Mouse (Mus musculus): Measurements from ENCODE around the gene Extl2. TPM values are rescaled to one million over a fixed set of nuclear protein-coding genes. Genes with fewer than 3 reads are reported as not detected.

The Extl2 gene
- 18.0 and 19.2 TPM in 2 replicates for total RNA-seq (2017)

- peak; percentile 52 to 58 for ATAC-seq (replicated peaks in 1 of 2; ENCODE audit: insufficient read depth in 1 of 2, low FRiP score in 2 of 2, low TSS enrichment in 1 of 2, low read depth in 1 of 2, poor library complexity in 2 of 2, severe bottlenecking in 2 of 2)
These were observed at the start of gene Extl2, which contains the start of gene Slc30a7 for GRCm38 (mm10) chr3:116006978-116007940. Gene Extl2 (plus strand): TSS chr3:116007462. Gene Slc30a7 (minus strand): TSS chr3:116007406.

GRCm38 (mm10) chr3:115961311-115962027 is 45.8 kb upstream of the Extl2 start:
- no peak for ATAC-seq (replicated peaks in 1 of 2; ENCODE audit: insufficient read depth in 1 of 2, low FRiP score in 2 of 2, low TSS enrichment in 1 of 2, low read depth in 1 of 2, poor library complexity in 2 of 2, severe bottlenecking in 2 of 2)

GRCm38 (mm10) chr3:115962028-115962415 is 45.2 kb upstream of the Extl2 start:
- no peak for ATAC-seq (replicated peaks in 1 of 2; ENCODE audit: insufficient read depth in 1 of 2, low FRiP score in 2 of 2, low TSS enrichment in 1 of 2, low read depth in 1 of 2, poor library complexity in 2 of 2, severe bottlenecking in 2 of 2)

GRCm38 (mm10) chr3:115963597-115963996 is 43.7 kb upstream of the Extl2 start:
- no peak for ATAC-seq (replicated peaks in 1 of 2; ENCODE audit: insufficient read depth in 1 of 2, low FRiP score in 2 of 2, low TSS enrichment in 1 of 2, low read depth in 1 of 2, poor library complexity in 2 of 2, severe bottlenecking in 2 of 2)

GRCm38 (mm10) chr3:115964071-115964470 is 43.2 kb upstream of the Extl2 start:
- ATAC-seq (replicated peaks in 1 of 2; ENCODE audit: insufficient read depth in 1 of 2, low FRiP score in 2 of 2, low TSS enrichment in 1 of 2, low read depth in 1 of 2, poor library complexity in 2 of 2, severe bottlenecking in 2 of 2): no peak

- ATAC-seq (replicated peaks in 1 of 2; ENCODE audit: insufficient read depth in 1 of 2, low FRiP score in 2 of 2, low TSS enrichment in 1 of 2, low read depth in 1 of 2, poor library complexity in 2 of 2, severe bottlenecking in 2 of 2): no peak
These were observed 38.3 kb upstream of the Extl2 start for GRCm38 (mm10) chr3:115968745-115969530.

- ATAC-seq (replicated peaks in 1 of 2; ENCODE audit: insufficient read depth in 1 of 2, low FRiP score in 2 of 2, low TSS enrichment in 1 of 2, low read depth in 1 of 2, poor library complexity in 2 of 2, severe bottlenecking in 2 of 2): no peak
These were observed 36.0 kb upstream of the Extl2 start for GRCm38 (mm10) chr3:115971045-115971785.

- ATAC-seq (replicated peaks in 1 of 2; ENCODE audit: insufficient read depth in 1 of 2, low FRiP score in 2 of 2, low TSS enrichment in 1 of 2, low read depth in 1 of 2, poor library complexity in 2 of 2, severe bottlenecking in 2 of 2): no peak
These were observed 35.2 kb upstream of the Extl2 start for GRCm38 (mm10) chr3:115971891-115972646.

GRCm38 (mm10) chr3:115974228-115974627 is 33.0 kb upstream of the Extl2 start:
- no peak for ATAC-seq (replicated peaks in 1 of 2; ENCODE audit: insufficient read depth in 1 of 2, low FRiP score in 2 of 2, low TSS enrichment in 1 of 2, low read depth in 1 of 2, poor library complexity in 2 of 2, severe bottlenecking in 2 of 2)

- 0 out of 4 replicates have a peak, but pooled peaks of 1 of the 2 experiments have one; percentile 32 for ATAC-seq (replicated peaks in 1 of 2; ENCODE audit: insufficient read depth in 1 of 2, low FRiP score in 2 of 2, low TSS enrichment in 1 of 2, low read depth in 1 of 2, poor library complexity in 2 of 2, severe bottlenecking in 2 of 2)
These were observed 32.3 kb upstream of the Extl2 start for GRCm38 (mm10) chr3:115974995-115975394.

- ATAC-seq (replicated peaks in 1 of 2; ENCODE audit: insufficient read depth in 1 of 2, low FRiP score in 2 of 2, low TSS enrichment in 1 of 2, low read depth in 1 of 2, poor library complexity in 2 of 2, severe bottlenecking in 2 of 2): no peak
These were observed 28.3 kb upstream of the Extl2 start for GRCm38 (mm10) chr3:115979000-115979399.

GRCm38 (mm10) chr3:115983217-115983616 is 24.0 kb upstream of the Extl2 start:
- no peak for ATAC-seq (replicated peaks in 1 of 2; ENCODE audit: insufficient read depth in 1 of 2, low FRiP score in 2 of 2, low TSS enrichment in 1 of 2, low read depth in 1 of 2, poor library complexity in 2 of 2, severe bottlenecking in 2 of 2)

GRCm38 (mm10) chr3:115984653-115985052 is 22.6 kb upstream of the Extl2 start:
- ATAC-seq (replicated peaks in 1 of 2; ENCODE audit: insufficient read depth in 1 of 2, low FRiP score in 2 of 2, low TSS enrichment in 1 of 2, low read depth in 1 of 2, poor library complexity in 2 of 2, severe bottlenecking in 2 of 2): no peak

- ATAC-seq (replicated peaks in 1 of 2; ENCODE audit: insufficient read depth in 1 of 2, low FRiP score in 2 of 2, low TSS enrichment in 1 of 2, low read depth in 1 of 2, poor library complexity in 2 of 2, severe bottlenecking in 2 of 2): peak; percentile 89 to 92
These were observed 21.9 kb upstream of the Extl2 start for GRCm38 (mm10) chr3:115985183-115985892.

- peak; percentile 42 to 64; a peak in 2 of 4 replicates for ATAC-seq (replicated peaks in 1 of 2; ENCODE audit: insufficient read depth in 1 of 2, low FRiP score in 2 of 2, low TSS enrichment in 1 of 2, low read depth in 1 of 2, poor library complexity in 2 of 2, severe bottlenecking in 2 of 2)
These were observed 15.2 kb upstream of the Extl2 start for GRCm38 (mm10) chr3:115992103-115992502.

GRCm38 (mm10) chr3:115992588-115992987 is 14.7 kb upstream of the Extl2 start:
- no peak for ATAC-seq (replicated peaks in 1 of 2; ENCODE audit: insufficient read depth in 1 of 2, low FRiP score in 2 of 2, low TSS enrichment in 1 of 2, low read depth in 1 of 2, poor library complexity in 2 of 2, severe bottlenecking in 2 of 2)
